Mouse (Mus musculus): ENCODE results near the gene Mpzl1. TPM values are rescaled to one million over a fixed set of nuclear protein-coding genes. Genes with fewer than 3 reads are reported as not detected.

Mpzl1 gene
- total RNA-seq, 4 experiments from 2014 or later: 12.3 to 13.6 (median 12.4) TPM

DNA sequence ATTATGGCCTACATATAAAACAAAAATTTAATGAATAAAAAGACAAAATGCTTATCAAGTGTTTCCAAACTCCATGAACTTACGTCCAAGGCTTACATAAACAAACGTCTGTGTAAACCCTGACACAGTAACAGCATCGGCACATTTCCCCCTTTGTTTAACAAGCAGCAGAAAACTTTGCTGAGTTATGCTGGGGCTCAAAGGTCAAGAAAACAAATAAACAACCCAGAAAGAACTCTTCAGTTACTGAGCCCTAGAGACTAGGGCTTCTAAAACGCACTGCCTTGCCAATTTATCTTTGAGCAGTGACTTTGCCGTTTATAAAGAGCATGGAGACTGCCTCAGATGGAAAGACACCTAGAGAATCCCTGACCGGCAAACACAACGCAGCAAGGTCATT is 17.7 kb downstream of the Mpzl1 start:
- no peak for DNase-seq (ENCODE audit: low spot score)

DNA sequence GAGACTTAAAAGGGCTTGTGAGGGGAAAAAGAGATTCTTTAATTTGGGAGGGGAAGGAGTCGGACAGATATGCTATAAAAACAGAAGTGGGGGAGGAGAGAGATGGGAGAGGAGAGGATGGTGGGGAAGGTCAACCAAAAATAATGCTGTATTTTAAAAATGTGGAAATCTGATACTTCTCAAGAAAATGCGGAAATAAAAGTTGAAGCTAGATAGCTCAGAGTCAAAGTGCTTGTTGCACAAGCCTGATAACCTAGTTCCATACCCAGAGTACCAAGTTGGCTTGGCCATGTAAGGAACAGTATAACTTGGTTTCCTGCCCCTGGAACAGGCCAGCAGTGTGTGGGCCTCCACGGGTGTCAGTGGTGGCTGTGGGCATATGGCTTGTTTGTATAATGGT is 19.5 kb downstream of the Mpzl1 start:
- DNase-seq (ENCODE audit: low spot score): no peak

DNA sequence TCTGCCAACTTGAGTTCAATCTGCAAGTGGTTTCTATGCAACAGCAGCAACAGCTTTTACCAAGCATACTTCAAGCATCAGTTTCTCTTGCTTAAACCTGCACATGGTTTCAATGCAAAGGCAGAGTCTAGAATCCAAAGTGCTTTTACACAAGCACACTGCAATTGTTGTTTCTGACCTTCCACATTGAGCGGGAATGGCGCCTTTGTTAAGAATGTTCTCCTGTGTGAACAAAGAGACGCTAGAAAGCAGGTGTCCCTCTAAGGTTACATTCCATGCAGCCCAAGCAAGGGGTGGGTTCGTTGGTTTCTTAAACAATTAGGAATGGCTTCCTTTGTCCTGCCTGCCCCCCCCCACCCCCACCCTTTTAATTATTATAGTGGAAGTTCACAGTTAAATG is 20.4 kb downstream of the Mpzl1 start:
- DNase-seq (ENCODE audit: low spot score): no peak

DNA sequence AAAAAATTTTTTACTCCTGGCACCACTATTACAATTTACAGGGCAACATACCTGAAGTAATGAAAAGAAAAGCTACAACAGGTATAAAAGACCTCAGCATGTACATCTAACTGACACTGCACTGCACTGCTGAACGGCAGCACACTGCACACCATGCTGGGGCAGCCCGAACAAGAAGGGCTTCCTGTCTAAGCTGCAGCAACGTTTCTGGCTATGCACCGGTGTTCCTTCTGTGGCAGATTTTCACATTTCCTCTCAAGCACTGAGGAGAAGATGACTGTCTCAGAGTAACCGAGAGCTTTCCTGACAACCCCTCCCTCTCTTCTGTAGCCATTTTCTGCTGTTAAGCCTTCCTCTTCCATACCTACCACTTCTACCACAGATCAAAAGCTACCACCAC is 21.6 kb downstream of the Mpzl1 start:
- DNase-seq (ENCODE audit: low spot score): no peak

DNA sequence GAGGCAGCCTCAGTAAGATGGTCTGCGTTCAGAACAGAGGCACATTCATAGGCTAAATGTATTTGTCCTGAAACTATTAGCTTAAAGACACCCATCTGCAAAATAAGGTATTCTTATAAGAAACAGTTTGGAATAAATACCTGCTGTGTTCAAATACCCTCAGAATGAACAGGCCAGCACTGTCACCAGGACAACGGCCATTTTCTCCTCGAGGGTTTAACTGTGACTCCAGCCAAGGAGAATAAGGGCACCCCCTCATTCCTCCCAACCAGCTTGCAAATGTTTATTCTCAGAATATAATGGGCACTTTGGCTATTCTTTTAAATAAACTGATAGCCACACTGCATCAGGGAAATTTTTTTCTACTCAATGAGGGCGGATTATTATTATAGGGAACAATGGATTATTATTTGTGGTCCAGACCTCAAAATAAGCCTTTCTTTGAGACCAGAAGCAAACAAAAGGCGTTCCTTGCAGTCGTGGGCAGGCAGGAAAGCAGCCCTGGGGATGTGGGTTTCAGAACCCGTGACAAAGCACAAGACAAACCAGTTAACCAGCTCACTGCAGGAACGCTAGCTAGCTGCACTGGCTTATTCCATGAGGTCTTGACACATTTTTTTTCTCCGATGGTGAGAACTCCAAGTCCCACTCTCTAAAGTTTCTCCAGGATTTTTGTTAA is 23.9 kb downstream of the Mpzl1 start:
- no peak for DNase-seq (ENCODE audit: low spot score)

DNA sequence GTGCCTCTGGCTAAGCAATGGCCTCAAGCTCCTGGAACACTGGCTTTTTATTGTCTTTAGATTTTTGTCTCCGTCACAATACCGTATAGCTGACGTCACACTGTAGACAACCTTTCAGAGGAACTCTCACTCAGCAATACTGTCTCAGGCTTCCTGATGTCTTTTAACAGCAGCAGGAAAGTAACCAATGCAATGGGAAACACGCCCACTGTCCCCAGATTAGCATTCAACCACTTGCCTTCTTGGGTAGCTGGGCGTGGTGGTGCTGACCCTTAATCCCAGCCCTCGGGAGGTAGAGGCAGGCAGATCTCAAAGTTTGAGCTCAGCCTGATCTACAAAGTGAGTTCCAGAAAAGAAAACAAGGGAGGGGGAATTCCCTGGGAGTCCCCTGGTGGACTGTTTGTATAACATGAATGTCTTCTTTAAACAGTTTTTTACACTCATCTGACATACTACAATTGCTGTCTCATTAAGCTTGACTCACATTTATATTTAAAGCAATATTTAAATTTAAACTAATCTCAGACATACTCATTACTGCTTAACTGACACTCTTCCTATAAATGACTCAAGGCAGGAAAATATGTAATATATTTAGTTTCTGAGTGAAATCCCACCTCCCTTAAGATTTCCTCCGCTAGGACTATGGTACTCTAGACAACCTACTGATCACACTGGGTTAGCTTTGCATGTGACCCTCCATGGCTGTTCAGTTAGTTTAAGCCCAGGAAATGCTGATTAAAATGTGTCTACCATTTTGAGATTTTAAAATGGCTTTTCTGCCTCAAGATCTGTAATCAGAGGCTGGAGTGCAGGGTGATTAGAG is 24.6 kb downstream of the Mpzl1 start:
- no peak for DNase-seq (ENCODE audit: low spot score)

DNA sequence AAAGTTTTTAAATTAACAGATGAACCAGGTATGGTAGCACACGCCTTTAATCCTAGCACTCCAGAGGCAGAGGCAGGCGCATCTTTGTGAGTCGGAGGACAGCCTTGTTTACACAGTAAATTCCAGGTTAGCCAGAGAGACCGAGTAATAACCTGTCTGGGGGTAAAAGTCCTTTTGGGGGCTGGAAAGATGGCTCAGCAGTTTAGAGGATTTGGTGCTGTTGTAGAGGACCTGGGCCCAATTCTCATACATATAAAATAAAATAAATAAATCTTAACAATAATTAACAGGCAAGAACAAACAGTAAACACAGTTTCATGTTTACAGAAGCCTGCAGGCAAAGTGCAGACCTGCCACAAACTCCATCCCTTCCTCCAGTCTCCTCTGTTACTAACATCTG is 25.4 kb downstream of the Mpzl1 start:
- DNase-seq (ENCODE audit: low spot score): no peak

DNA sequence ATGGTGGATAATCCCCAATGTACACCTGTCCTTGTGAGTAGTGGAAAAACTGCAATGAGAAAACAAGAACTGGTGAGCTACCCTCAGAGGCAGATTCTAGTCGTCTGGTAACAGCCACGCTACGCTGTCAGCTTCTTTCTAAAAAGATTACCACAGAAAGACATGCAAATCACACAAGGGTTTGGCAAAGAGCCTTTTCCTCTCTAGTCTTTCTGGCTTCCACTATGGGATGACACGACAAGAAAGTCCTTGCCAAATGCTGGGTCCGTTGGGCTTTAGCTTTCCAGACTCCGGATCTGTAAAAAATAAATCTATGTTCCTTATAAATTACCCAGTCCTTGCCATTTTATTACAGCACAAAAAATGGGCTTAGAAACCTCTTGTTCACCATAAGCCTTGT is 28.6 kb downstream of the Mpzl1 start:
- DNase-seq (ENCODE audit: low spot score): no peak

DNA sequence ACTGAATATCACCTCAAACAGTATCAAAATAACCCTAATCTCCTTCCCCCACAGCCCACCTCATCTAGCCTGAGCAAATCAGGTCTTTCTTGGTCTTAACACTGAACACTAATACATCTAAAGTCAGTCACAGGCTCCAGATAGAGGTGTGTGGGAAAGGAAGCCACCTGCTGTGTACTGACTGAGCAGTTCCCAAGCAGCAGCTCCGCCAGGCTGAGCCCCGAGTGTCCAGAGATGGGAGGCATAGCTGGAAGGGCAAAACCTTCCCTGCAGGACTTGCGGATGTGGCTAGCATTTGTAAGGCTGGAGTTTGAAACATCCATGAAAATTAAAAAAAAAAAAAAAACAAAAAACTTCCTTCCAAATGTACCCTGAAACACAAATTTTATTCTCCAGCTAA is 29.2 kb downstream of the Mpzl1 start:
- DNase-seq (ENCODE audit: low spot score): no peak

DNA sequence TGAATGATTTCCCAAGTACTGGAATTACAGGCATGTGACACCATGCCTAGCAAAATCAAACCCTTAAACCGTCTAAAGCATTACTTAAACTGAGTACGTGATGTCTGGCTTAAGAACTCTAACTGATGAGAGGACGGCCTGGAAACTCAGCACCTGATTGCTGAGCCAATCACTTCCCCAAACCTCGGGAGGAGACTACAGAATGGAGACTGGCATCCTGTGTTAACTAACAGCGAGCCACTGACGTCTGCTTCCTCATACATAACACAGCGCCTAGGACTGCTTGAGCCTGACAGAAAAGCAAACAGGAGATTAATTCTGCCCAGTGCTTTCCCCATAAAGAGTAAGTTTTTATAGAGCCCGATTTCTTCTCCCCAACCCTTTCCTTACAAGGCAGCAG is 30.1 kb downstream of the Mpzl1 start:
- no peak for DNase-seq (ENCODE audit: low spot score)

DNA sequence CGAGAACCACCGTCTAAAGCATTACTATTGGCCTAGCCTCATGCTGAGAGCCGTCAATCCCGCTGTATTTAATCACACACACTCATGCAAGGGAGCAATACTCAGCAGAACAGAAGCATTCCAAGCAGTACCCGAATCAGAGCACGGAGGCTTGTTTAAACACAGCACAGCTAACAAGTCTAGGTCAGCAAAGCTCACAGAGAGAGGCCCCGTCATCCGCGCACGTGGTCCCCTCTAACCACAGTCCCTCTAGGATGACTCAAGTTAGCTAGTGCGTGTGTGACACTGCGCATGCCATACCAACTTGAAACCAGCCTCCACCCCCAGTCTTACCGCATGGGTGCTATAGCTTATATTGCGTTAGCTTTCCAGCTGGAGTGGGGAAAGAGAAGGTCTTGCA is 31.1 kb downstream of the Mpzl1 start:
- no peak for DNase-seq (ENCODE audit: low spot score)

DNA sequence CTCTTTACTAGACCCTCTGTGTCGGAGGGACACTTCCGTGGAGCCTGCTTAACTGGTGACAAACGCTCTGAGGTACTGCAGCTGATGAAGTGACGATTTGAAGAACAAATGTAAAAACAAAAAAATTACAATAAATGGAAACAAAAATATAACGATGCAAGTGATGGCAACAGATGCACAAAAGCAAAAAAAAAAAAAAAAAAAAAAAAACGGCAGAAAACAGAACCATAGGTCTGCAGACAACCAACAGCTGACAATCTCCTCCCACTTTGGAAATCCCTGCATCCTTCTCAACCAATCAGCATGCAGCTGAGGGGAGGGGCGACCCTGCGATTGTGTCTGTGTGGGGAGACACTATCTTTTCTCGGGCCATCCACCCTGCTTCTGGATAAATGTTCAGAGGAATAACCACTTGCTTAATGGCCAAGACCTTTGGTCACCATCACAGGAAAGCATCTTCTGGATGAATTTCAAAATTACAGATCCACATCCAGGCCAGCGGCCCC is 32.5 kb downstream of the Mpzl1 start:
- no peak for DNase-seq (ENCODE audit: low spot score)

DNA sequence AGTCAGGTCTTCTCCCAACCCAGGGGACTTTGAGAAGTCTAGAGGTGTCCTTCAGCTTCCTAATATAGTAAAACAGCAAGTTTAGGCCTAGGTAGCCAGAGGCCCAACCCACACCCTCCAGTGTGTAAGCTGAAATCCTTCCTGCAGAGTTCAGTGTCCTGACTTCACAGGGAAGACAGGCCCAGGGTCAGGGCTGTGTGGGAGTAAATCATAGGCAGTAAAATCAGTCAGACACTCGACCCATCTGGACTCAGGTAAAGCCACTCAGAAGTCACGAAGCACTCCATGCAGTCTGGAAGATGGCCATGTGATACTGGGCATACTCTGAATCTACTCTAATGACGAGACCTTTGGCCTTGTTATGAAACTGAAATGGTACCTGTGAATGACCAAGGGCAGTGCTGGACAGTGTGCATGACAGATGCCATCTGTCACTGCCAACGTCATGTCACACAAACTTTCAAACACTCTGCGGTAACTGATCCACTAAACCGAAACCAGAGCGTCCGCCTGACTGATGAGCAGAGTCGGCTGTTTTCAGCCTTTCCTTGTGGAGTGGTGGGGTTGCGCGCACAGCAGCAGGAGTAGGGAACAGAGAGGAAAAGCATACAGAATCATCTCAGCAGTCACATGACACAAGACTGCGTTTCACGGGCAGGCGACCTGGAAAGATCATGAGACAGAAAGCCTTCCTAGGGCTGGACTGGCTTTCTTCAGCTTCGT is 39.5 kb downstream of the Mpzl1 start:
- no peak for DNase-seq (ENCODE audit: low spot score)

DNA sequence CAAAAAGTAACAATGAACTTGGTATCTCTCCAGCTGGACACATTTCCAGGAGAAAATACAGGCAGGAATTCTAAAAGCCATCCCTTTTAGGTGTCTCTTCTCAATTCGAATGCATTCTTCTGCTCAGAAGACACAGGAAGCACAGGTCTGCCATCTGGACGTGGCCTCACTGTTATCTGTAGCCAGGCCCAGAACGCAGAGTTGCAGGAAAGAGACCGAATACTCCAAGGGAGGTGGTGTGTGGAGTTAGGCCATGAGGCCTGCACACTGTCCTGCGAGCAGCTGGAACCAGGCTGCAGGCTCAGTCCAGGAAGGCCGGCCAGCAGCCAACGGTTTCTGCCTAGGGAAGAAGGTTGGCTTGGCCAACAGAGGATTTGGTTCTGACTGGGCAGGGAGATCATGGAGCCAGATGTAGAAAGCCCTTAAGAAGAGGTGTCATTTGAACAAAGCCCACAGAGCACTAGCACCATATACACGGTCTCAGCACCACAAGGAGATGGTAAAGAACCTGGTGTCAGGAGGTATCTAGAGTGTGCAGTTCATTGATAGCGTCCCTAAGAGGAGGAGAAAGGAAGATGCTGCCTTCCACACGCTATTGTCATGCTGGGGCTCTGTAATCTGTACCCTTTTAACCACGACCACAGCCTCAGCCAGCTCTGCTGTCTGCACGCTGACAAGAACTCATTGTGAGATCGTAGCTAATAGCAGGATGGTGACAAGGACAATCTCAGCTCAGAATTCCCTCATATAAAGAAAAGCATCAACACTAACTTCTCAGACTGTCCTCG is 41.8 kb downstream of the Mpzl1 start:
- no peak for DNase-seq (ENCODE audit: low spot score)

DNA sequence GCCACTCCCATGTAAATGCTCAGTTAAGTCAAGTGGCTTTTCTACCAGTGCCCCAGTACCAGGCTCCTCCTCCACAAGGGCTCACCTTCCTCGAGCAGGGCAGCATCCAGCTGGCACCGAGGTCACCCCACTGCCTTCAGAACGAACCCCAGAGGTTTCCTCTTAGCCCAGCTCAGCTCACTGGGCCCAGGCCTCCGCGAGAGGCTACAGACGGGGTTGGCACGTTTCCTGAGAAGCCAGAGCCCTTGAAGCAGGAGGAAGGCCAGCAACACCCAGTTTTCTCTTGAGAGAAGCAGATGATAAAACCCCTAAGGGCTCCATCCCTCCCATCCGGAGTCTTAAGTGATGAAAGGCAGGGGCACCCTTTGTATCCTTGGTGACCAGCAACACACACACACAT is 43.6 kb downstream of the Mpzl1 start:
- no peak for DNase-seq (ENCODE audit: low spot score)

DNA sequence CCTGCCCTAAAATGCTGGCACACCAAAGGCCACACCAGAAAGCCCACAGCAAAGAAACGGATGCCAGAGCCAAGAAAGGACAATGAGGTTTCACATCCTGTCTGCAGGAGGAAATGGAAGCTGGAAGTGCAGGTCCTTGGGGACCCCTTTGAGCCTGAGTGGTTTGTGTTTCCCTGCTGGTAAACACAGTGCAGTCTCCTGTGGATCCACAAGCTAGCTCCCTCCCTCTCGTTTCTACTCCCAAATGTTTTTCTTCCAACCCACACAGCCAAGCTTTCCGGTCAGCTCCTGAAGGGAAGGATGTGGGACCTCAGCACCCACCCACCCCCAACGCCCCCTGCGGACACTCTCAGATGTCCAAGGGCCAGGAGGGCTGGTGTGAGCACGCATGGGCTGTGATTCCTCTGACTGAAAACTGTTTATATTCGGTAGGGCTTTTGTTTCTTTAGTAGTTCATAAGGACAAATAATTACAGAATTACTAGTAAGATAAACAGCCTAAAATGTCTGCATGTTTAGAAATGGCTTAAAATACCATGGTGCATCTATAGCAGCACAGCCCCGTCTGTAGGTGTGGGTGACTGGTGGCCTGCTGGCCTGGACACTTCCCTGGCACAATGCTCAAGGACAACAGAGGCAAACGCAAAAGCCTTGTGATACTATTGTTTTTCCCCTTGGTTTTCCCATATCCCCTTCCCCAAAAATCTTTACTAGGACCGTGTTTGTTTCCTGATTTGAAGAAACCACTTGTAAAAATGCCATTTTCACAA is 44.9 kb downstream of the Mpzl1 start:
- DNase-seq (ENCODE audit: low spot score): peak; percentile 81

DNA sequence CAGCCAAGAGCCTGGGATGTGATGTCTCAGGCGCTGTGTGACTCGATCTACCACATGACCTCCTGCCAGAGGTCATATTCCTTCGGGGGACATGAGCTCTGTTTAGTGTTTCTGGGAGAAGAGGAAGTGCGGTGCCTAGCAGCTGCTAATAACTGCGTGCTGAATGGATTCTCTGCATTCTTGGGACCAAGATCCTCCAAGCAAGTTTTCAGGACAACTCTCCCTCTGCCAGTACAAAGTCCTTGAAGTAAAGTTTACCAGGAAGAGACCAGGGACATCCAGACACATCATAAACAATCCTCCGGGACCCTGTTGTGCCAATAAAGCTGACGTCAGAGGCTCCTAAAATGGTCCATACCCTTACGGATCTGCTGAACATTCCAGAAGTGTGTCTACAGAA is 46.5 kb downstream of the Mpzl1 start:
- DNase-seq (ENCODE audit: low spot score): no peak

DNA sequence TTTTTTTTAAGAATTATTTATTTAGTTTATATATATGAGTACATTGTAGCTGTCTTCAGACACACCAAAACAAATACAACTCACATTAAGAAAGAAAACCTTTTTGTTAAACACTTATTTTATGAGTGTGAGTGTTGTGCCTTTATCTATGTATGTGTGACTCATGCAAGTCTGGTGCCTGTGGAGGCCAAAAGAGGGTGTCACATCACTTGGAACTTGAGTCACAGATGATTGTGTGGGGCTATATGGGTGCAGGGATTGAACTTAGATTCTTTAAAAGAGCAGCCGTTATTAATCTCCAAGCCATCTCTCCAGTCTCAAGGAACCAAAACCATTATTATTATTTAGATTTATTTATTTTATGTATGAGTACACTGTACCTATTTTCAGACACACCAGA is 48.0 kb downstream of the Mpzl1 start:
- no peak for DNase-seq (ENCODE audit: low spot score)

DNA sequence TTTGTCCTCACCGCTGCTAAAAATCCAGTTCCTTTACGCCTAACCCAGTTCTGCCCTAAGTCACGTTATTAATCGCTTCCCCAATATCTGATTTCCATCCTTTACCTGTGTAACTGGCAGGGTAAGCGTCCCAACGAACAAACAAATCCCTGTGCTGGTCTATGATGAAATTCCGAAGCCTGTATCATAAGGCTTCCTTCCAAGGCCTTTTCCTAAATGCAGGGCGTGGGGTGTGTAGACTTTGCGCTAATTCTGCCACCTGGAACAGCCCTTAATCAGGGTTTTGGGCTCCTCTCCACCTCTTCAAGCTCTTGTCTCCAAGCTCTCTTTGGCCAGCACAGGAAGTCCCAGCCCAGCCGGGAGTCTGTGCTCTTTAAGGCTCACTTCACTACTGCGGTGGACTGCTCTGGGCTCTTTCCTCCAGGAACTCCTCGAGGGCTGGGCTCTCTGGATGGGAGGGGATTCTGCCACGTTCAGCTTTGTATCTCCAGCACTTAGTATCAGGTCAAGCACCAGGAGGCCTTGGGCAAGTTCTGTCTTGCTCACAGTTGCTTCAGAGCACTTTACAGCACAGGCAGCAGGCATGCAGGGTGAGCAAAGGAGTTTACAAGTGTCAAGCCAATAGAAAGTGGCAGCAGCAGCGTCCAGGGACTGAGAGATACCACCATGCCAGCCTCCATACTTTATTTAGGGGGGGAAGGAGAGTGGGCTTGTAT is 48.8 kb downstream of the Mpzl1 start:
- DNase-seq (ENCODE audit: low spot score): no peak

DNA sequence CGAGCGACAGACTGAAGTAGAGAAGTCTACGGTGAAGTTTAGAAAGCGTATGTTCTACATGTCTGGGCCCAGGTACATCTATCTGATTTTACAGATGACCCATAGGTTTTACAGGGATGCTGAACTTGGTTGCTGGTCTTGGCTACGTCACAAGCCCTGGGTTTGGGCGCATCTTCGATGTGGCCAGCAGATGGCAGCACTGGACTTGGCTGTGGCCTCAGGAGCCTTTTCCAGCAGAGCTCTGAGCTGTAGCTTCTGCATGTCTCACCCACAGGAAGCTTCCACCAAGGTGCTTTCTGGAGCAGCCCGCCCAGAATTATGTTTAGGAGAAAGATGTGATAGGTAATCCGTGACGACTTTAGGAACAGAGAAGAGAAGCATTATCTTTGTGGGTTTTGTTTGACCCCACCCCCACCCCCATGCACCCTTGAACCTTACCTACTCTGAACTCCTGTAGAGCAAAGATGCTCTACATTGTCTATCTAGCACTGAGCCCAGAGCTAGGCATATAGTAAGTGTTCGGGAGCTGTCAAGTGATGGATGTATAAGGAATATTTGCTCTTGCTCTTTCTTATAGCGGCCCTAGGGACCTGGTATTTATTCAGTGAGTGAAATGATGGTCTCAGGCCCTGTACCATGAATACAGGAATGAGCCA is 50.7 kb downstream of the Mpzl1 start:
- peak; percentile 88 for DNase-seq (ENCODE audit: low spot score)
